Mouse (Mus musculus) heart, adult 2 months (tissue): ENCODE measurements around the gene Tmem222. TPM values are rescaled to one million over a fixed set of nuclear protein-coding genes. Genes with fewer than 3 reads are reported as not detected.

ENCODE experiments used
- DNase-seq, 2 experiments: peaks; one replicate each; pipeline ENCODE4 v3.0.0; 2021
- H3K27ac ChIP-seq: fragments of 200-600 bp; 2 replicates; pipeline ENCODE4 v1.8.1; 2022
- H3K27me3 ChIP-seq: fragments of 200-500 bp; 2 replicates; pipeline ENCODE4 v1.6.1; 2012; ENCODE audit warnings: mild to moderate bottlenecking, low read length, inconsistent platforms, mixed read lengths; ENCODE audit not compliant: control insufficient read depth, insufficient read depth
- H3K36me3 ChIP-seq: fragments of 200-500 bp; 2 replicates; pipeline ENCODE4 v1.6.1; 2012; ENCODE audit warnings: low read length, inconsistent platforms; ENCODE audit not compliant: control insufficient read depth, insufficient read depth
- H3K4me1 ChIP-seq: fragments of 200-500 bp; 2 replicates; pipeline ENCODE4 v1.6.1; 2011; ENCODE audit warnings: low read length; ENCODE audit not compliant: control insufficient read depth, insufficient read depth
- H3K4me3 ChIP-seq: fragments of 200-600 bp; 2 replicates; pipeline ENCODE4 v1.8.1; 2022
- H3K79me2 ChIP-seq: fragments of 200-500 bp; replicated peaks from 2 replicates; pipeline ENCODE4 v1.6.1; 2012; ENCODE audit warnings: mild to moderate bottlenecking, inconsistent platforms, low read length, moderate library complexity, mixed read lengths; ENCODE audit not compliant: control insufficient read depth, insufficient read depth
- H3K9ac ChIP-seq: fragments of 200-500 bp; 2 replicates; pipeline ENCODE4 v1.6.1; 2012; ENCODE audit warnings: low read depth, mild to moderate bottlenecking, control low read depth, inconsistent platforms, low read length, mixed read lengths
- CTCF ChIP-seq: fragments of 200-600 bp; IDR thresholded peaks from 2 replicates; pipeline ENCODE4 v1.8.1; 2022; ENCODE audit warnings: antibody characterized with exemption, mild to moderate bottlenecking, moderate library complexity
- EP300 ChIP-seq: fragments of 200-500 bp; IDR thresholded peaks from 2 replicates; pipeline ENCODE4 v1.6.1; 2011; ENCODE audit warnings: low read depth, low read length, control low read depth; ENCODE audit not compliant: insufficient read depth
- POLR2A ChIP-seq: fragments of 200-500 bp; IDR thresholded peaks from 2 replicates; pipeline ENCODE4 v1.6.1; 2011; ENCODE audit warnings: mild to moderate bottlenecking, low read depth, low read length, control low read depth; ENCODE audit not compliant: insufficient read depth
- whole genome bisulfite sequencing: fragments of 180-500 bp; shearing (Covaris S2); methylation state at CpG from one replicate; pipeline ENCODE4 v1.1.7; 2018; 5-methylcytosine and 5-hydroxymethylcytosine counted together
- intact Hi-C: fragments of 180-260 bp; cut with DNase I; formaldehyde crosslinking; loops from one replicate; pipeline ENCODE4 v1.15.1; 2025
- polyA plus RNA-seq: library from polyadenylated mRNA; depleted of rRNA; stranded (reverse); fragments of >200 nt; gene quantifications from 2 replicates; pipeline ENCODE4 v1.2.3, GENCODE M21; 2012
- total RNA-seq, 2 experiments: library from RNA; stranded (reverse); gene quantifications; 2 replicates each; pipeline ENCODE4 v1.2.3; 2021

Gene Tmem222
- total and polyA plus RNA-seq, 3 experiments, result 31.9 to 48.3 (median 33.9) TPM

- H3K27me3 ChIP-seq, result no peaks in the 10 kb centered on the region
- H3K27ac ChIP-seq, result no peak overlapping the region
- 75% methylated on average over 13 of the region's 13 CpGs for WGBS
- intact Hi-C loops, result no loop called here
- H3K4me1 ChIP-seq, result peaks cover 4% of the 10 kb centered on the region
- H3K4me3 ChIP-seq, result no peak overlapping the region
- no peak overlapping the region for H3K9ac ChIP-seq
- H3K79me2 ChIP-seq, result no peaks in the 10 kb centered on the region
- H3K36me3 ChIP-seq, result no peaks in the 10 kb centered on the region
- no peak for DNase-seq
- no peak for TF ChIP-seq CTCF
- no peak for TF ChIP-seq POLR2A
- TF ChIP-seq EP300, result no peak
These were observed 29.7 kb downstream of the Tmem222 start for GRCm38 (mm10) chr4:133247806-133248449.

- intact Hi-C loops, result no loop called here
- Histone ChIP-seq H3K9ac (no peak overlapping the region; the same call in 1 of the 2 replicates), H3K4me3 (peak overlapping the region; percentile 38), H3K4me1 (peaks cover 7% of the 10 kb centered on the region), H3K27ac (peak overlapping the region; percentile 54), H3K79me2 (no peaks in the 10 kb centered on the region), H3K36me3 (no peaks in the 10 kb centered on the region), H3K27me3 (no peaks in the 10 kb centered on the region)
- DNase-seq, result peak; percentile 62 to 73
- WGBS, result 26% methylated on average over 15 of the region's 15 CpGs
- TF ChIP-seq CTCF, result no peak
- peak; percentile 53 for TF ChIP-seq POLR2A
- peak; percentile 90; the same call in 1 of the 2 replicates for TF ChIP-seq EP300
These were observed 30.5 kb downstream of the Tmem222 start for GRCm38 (mm10) chr4:133247072-133247471.

- TF ChIP-seq EP300 (no peak), POLR2A (no peak), CTCF (no peak)
- intact Hi-C loops, result no loop called here
- no peak for DNase-seq
- WGBS, result 72% methylated on average over 1 of the region's 1 CpGs
- Histone ChIP-seq H3K79me2 (no peaks in the 10 kb centered on the region), H3K27ac (no peak overlapping the region; the same call in 1 of the 2 replicates), H3K27me3 (no peaks in the 10 kb centered on the region), H3K4me1 (peaks cover 9% of the 10 kb centered on the region), H3K36me3 (no peaks in the 10 kb centered on the region), H3K9ac (no peak overlapping the region), H3K4me3 (no peak overlapping the region)
These were observed 33.3 kb downstream of the Tmem222 start for GRCm38 (mm10) chr4:133244289-133244688.

GRCm38 (mm10) chr4:133243538-133243937, 34.1 kb downstream of the Tmem222 start:
- no peak for DNase-seq
- Histone ChIP-seq H3K9ac (0 out of 2 replicates have a peak overlapping the region, but pooled peaks have one; percentile 2), H3K27ac (peak overlapping the region; percentile 56), H3K79me2 (no peaks in the 10 kb centered on the region), H3K36me3 (no peaks in the 10 kb centered on the region), H3K4me1 (peaks cover 9% of the 10 kb centered on the region), H3K4me3 (no peak overlapping the region), H3K27me3 (no peaks in the 10 kb centered on the region)
- intact Hi-C loops, result no loop called here
- WGBS, result 41% methylated on average over 13 of the region's 13 CpGs
- TF ChIP-seq CTCF, result no peak
- no peak for TF ChIP-seq EP300
- TF ChIP-seq POLR2A, result no peak

GRCm38 (mm10) chr4:133242710-133243109, 34.9 kb downstream of the Tmem222 start:
- Histone ChIP-seq H3K27ac (peak overlapping the region; percentile 99), H3K79me2 (no peaks in the 10 kb centered on the region), H3K9ac (no peak overlapping the region), H3K4me3 (no peak overlapping the region), H3K27me3 (no peaks in the 10 kb centered on the region), H3K36me3 (no peaks in the 10 kb centered on the region), H3K4me1 (peaks cover 9% of the 10 kb centered on the region)
- no peak for TF ChIP-seq POLR2A
- TF ChIP-seq CTCF, result no peak
- TF ChIP-seq EP300, result no peak
- 75% methylated on average over 9 of the region's 9 CpGs for WGBS
- DNase-seq, result no peak
- intact Hi-C loops, result no loop called here

GRCm38 (mm10) chr4:133241910-133242309, 35.7 kb downstream of the Tmem222 start:
- H3K4me1 ChIP-seq, result peaks cover 9% of the 10 kb centered on the region
- peak overlapping the region; percentile 44 for H3K9ac ChIP-seq
- no peaks in the 10 kb centered on the region for H3K27me3 ChIP-seq
- DNase-seq, result no peak
- intact Hi-C loops, result no loop called here
- no peaks in the 10 kb centered on the region for H3K36me3 ChIP-seq
- 16% methylated on average over 11 of the region's 11 CpGs for whole genome bisulfite sequencing
- H3K79me2 ChIP-seq, result no peaks in the 10 kb centered on the region
- peak overlapping the region; percentile 99 for H3K27ac ChIP-seq
- no peak for TF ChIP-seq CTCF
- TF ChIP-seq EP300, result peak; percentile 1; the same call in 1 of the 2 replicates
- no peak; the same call in none of the 2 replicates for TF ChIP-seq POLR2A
- H3K4me3 ChIP-seq, result peak overlapping the region; percentile 95
